In genomic region chr3:84022201-84022584, GRCm38 (mm10) we compare ENCODE assay signal across 17 mouse cellular contexts. TPM values are rescaled to one million over a fixed set of nuclear protein-coding genes. Genes with fewer than 3 reads are reported as not detected.
A peak's percentile ranks its signal among the peaks of the same experiment; 100 is the strongest.
DNase-seq lines count a peak whose midpoint lies in the region; ATAC-seq and TF ChIP-seq lines count a peak whose summit lies in the region.
"Had no signal": no experiment of that assay in that cellular context is flagged by ENCODE, and none has a peak within 500 bp of the region (broad histone marks: within the 10 kb centered on the region; RNA-seq: fewer than 3 reads in every experiment).

No protein-coding gene starts in this region.

- ATAC-seq in forebrain, embryonic 13.5 days: 0 out of 2 replicates have a peak, but pooled peaks have one; percentile 1
- ATAC-seq in forebrain, embryonic 14.5 days: no peak
- peak; percentile 17; the same call in 1 of the 2 replicates for ATAC-seq in intestine, embryonic 14.5 days (replicated peaks; ENCODE audit: low FRiP score, low TSS enrichment, low read depth)
- ATAC-seq in midbrain, embryonic 15.5 days (replicated peaks): no peak

- H3K79me2 ChIP-seq in macrophage (ENCODE audit: inconsistent target): peaks cover 5% of the 10 kb centered on the region; the same call in 1 of the 2 replicates

- H3K4me1 ChIP-seq in forebrain, embryonic 13.5 days: peaks cover 72% of the 10 kb centered on the region
- H3K4me1 ChIP-seq in forebrain, embryonic 14.5 days (ENCODE audit: control insufficient read depth, insufficient read depth, low read length): peaks cover 15% of the 10 kb centered on the region
- peaks cover 13% of the 10 kb centered on the region for H3K4me1 ChIP-seq in ES-Bruce4 (ENCODE audit: control insufficient read depth, insufficient read depth, low read length)
- peaks cover 23% of the 10 kb centered on the region for H3K4me1 ChIP-seq in intestine, embryonic 14.5 days (replicated peaks; ENCODE audit: control insufficient read depth, insufficient read depth, low read length)
- peaks cover 40% of the 10 kb centered on the region for H3K4me1 ChIP-seq in midbrain, embryonic 15.5 days

- no peaks in the 10 kb centered on the region for H3K9me3 ChIP-seq in forebrain, embryonic 13.5 days (replicated peaks)
- H3K9me3 ChIP-seq in forebrain, embryonic 14.5 days (replicated peaks; ENCODE audit: control insufficient read depth, low read length): no peaks in the 10 kb centered on the region
- H3K9me3 ChIP-seq in ES-Bruce4 (replicated peaks; ENCODE audit: control insufficient read depth, insufficient read depth, low read length, poor library complexity, severe bottlenecking): no peaks in the 10 kb centered on the region
- H3K9me3 ChIP-seq in intestine, embryonic 14.5 days (ENCODE audit: control insufficient read depth, low read length): no peaks in the 10 kb centered on the region
- no peaks in the 10 kb centered on the region for H3K9me3 ChIP-seq in midbrain, embryonic 15.5 days
- H3K9me3 ChIP-seq: hindbrain, embryonic 12.5 days; limb, embryonic 12.5 days; neural tube, embryonic 12.5 days had no signal

- H3K4me2 ChIP-seq in forebrain, embryonic 13.5 days: no peak overlapping the region
- no peak overlapping the region for H3K4me2 ChIP-seq in forebrain, embryonic 14.5 days (ENCODE audit: low read length)
- no peak overlapping the region for H3K4me2 ChIP-seq in intestine, embryonic 14.5 days (ENCODE audit: low read length)
- H3K4me2 ChIP-seq in midbrain, embryonic 15.5 days: no peak overlapping the region
- H3K4me2 ChIP-seq: hindbrain, embryonic 12.5 days; limb, embryonic 12.5 days; neural tube, embryonic 12.5 days had no signal

- no peak overlapping the region for H3K9ac ChIP-seq in forebrain, embryonic 13.5 days
- no peak overlapping the region for H3K9ac ChIP-seq in forebrain, embryonic 14.5 days (ENCODE audit: low read length)
- H3K9ac ChIP-seq in ES-Bruce4 (ENCODE audit: low read depth, poor library complexity, severe bottlenecking): no peak overlapping the region
- H3K9ac ChIP-seq in intestine, embryonic 14.5 days (ENCODE audit: low read length): no peak overlapping the region
- no peak overlapping the region for H3K9ac ChIP-seq in midbrain, embryonic 15.5 days
- H3K9ac ChIP-seq: limb, embryonic 12.5 days; neural tube, embryonic 12.5 days had no signal

- no peaks in the 10 kb centered on the region for H3K27me3 ChIP-seq in forebrain, embryonic 13.5 days
- no peaks in the 10 kb centered on the region for H3K27me3 ChIP-seq in forebrain, embryonic 14.5 days (replicated peaks; ENCODE audit: control insufficient read depth, insufficient read depth, low read length)
- no peaks in the 10 kb centered on the region for H3K27me3 ChIP-seq in ES-Bruce4 (ENCODE audit: control insufficient read depth, insufficient read depth, low read length, poor library complexity, severe bottlenecking)
- no peaks in the 10 kb centered on the region for H3K27me3 ChIP-seq in intestine, embryonic 14.5 days (replicated peaks; ENCODE audit: control insufficient read depth, insufficient read depth, low read length)
- H3K27me3 ChIP-seq in midbrain, embryonic 15.5 days (replicated peaks): no peaks in the 10 kb centered on the region
- H3K27me3 ChIP-seq: CH12.LX; hindbrain, embryonic 12.5 days; limb, embryonic 12.5 days; neural tube, embryonic 12.5 days had no signal

- no peak for TF ChIP-seq EP300 in ES-Bruce4 (IDR thresholded peaks at IDR 0.05; ENCODE audit: insufficient read depth, low read depth, low read length)

- 80% methylated on average over 6 of the region's 6 CpGs for WGBS in forebrain, embryonic 13.5 days
- 80% methylated on average over 6 of the region's 6 CpGs for WGBS in forebrain, embryonic 14.5 days
- WGBS in intestine, embryonic 14.5 days: 83% methylated on average over 6 of the region's 6 CpGs
- WGBS in macrophage (ENCODE audit: missing documents): 88% methylated on average over 6 of the region's 6 CpGs
- WGBS in midbrain, embryonic 15.5 days: 89% methylated on average over 6 of the region's 6 CpGs

- no peak overlapping the region for H3K27ac ChIP-seq in forebrain, embryonic 13.5 days
- no peak overlapping the region for H3K27ac ChIP-seq in forebrain, embryonic 14.5 days (ENCODE audit: low read depth, low read length)
- H3K27ac ChIP-seq in ES-Bruce4 (ENCODE audit: insufficient read depth, low read length): peak overlapping the region; percentile 32
- no peak overlapping the region for H3K27ac ChIP-seq in intestine, embryonic 14.5 days (ENCODE audit: low read depth)
- H3K27ac ChIP-seq in macrophage: peak overlapping the region; percentile 37
- no peak overlapping the region for H3K27ac ChIP-seq in midbrain, embryonic 15.5 days
- H3K27ac ChIP-seq: limb, embryonic 12.5 days; neural tube, embryonic 12.5 days had no signal

- no peak for TF ChIP-seq CTCF in ES-Bruce4 (IDR thresholded peaks at IDR 0.05; ENCODE audit: low read depth, low read length)

- peaks cover 37% of the 10 kb centered on the region for H3K36me3 ChIP-seq in forebrain, embryonic 13.5 days (ENCODE audit: poor library complexity, severe bottlenecking)
- peaks cover 38% of the 10 kb centered on the region for H3K36me3 ChIP-seq in forebrain, embryonic 14.5 days (ENCODE audit: control insufficient read depth, insufficient read depth, low read length)
- H3K36me3 ChIP-seq in ES-Bruce4 (ENCODE audit: control insufficient read depth, insufficient read depth, low read length, poor library complexity, severe bottlenecking) (no peaks in the 10 kb centered on the region), macrophage (ENCODE audit: inconsistent target) (no peaks in the 10 kb centered on the region)
- H3K36me3 ChIP-seq in intestine, embryonic 14.5 days (ENCODE audit: control insufficient read depth, insufficient read depth, low read length): 0 out of 2 replicates have a peak, but pooled peaks cover 5% of the 10 kb centered on the region
- H3K36me3 ChIP-seq in midbrain, embryonic 15.5 days (replicated peaks): no peaks in the 10 kb centered on the region

- DNase-seq in forebrain, embryonic 14.5 days (ENCODE audit: low spot score): no peak
- no peak for DNase-seq in intestine, embryonic 14.5 days (ENCODE audit: low spot score)
- no peak for DNase-seq in kidney, postnatal 14 days
- DNase-seq in embryo, embryonic 11 days: no peak
- DNase-seq: adrenal gland, adult 8-10 months; cerebellum, adult 11-12 months; kidney, postnatal 25 days; right cerebral cortex, postnatal 4 days; thymus, adult 18-20 months had no signal

- H3K4me3 ChIP-seq in forebrain, embryonic 13.5 days: no peak overlapping the region
- no peak overlapping the region for H3K4me3 ChIP-seq in forebrain, embryonic 14.5 days (ENCODE audit: low read depth, low read length)
- H3K4me3 ChIP-seq in ES-Bruce4 (ENCODE audit: low read depth, low read length) (no peak overlapping the region), macrophage (ENCODE audit: inconsistent target) (no peak overlapping the region)
- no peak overlapping the region for H3K4me3 ChIP-seq in intestine, embryonic 14.5 days (ENCODE audit: low read depth, low read length)
- no peak overlapping the region for H3K4me3 ChIP-seq in midbrain, embryonic 15.5 days
- H3K4me3 ChIP-seq: hindbrain, embryonic 12.5 days; limb, embryonic 12.5 days; neural tube, embryonic 12.5 days had no signal

- no peak for TF ChIP-seq POLR2A in ES-Bruce4 (IDR thresholded peaks at IDR 0.05; ENCODE audit: insufficient read depth, low read length)

RNA-seq across cellular contexts. Expression of gene Tmem131l, which starts 17.8 kb away (rescaled TPM):
- polyA plus RNA-seq in forebrain, embryonic 13.5 days (2015; fragmentation: Nextera tagmentation; extraction: Ambion mirVana): 125 and 139 TPM in 2 replicates
- 123 and 131 TPM in 2 replicates for polyA plus RNA-seq in forebrain, embryonic 14.5 days (2014; fragmentation: Nextera tagmentation; extraction: Ambion mirVana)
- polyA plus RNA-seq in ES-Bruce4 (2011; ENCODE audit: insufficient read depth, insufficient read length, low read depth, missing spikeins): 42.8 and 51.5 TPM in 2 replicates
- polyA plus RNA-seq in intestine, embryonic 14.5 days (2014; fragmentation: Nextera tagmentation; extraction: Ambion mirVana): 49.9 and 52.8 TPM in 2 replicates
- 10 to 100 TPM; 19.8 to 91.5 (median 57.5) TPM for total RNA-seq in macrophage (2018; cell fraction: chromatin; rRNA removed)
- total RNA-seq in macrophage (2018; cell fraction: cytosol; rRNA removed): 10 to 100 TPM in 18 of 26 experiments, 1 to 10 TPM in 8; 7.5 to 18.4 (median 11.8) TPM
- total RNA-seq in macrophage (2018; cell fraction: nucleus; rRNA removed): 10 to 100 TPM; 18.0 to 76.6 (median 39.6) TPM
- polyA plus RNA-seq in macrophage (2018): 10.5 to 13.3 TPM (median 12.6 TPM) in 3 replicates
- polyA plus RNA-seq in midbrain, embryonic 15.5 days (2015; fragmentation: Nextera tagmentation; extraction: Ambion mirVana): 70.7 and 72.8 TPM in 2 replicates

Comparison
In these comparisons a context has a peak if more than half of its experiments do, and no peak if none do; other contexts are left out.
1. ATAC-seq: peak in forebrain, embryonic 13.5 days (single experiment) and intestine, embryonic 14.5 days (single experiment); none in forebrain, embryonic 14.5 days (single experiment) and midbrain, embryonic 15.5 days (single experiment).
2. H3K27ac ChIP-seq: peak in ES-Bruce4 (single experiment) and macrophage (single experiment); none in forebrain, embryonic 13.5 days (single experiment), forebrain, embryonic 14.5 days (single experiment), intestine, embryonic 14.5 days (single experiment) and midbrain, embryonic 15.5 days (single experiment).